In genomic region chr2:155290066-155290465, GRCm38 (mm10) we compare ENCODE assay signal across 12 mouse cellular contexts.
"Had no signal": no experiment of that assay in that cellular context is flagged by ENCODE, and none has a peak within 500 bp of the region (broad histone marks: within the 10 kb centered on the region; RNA-seq: fewer than 3 reads in every experiment).

No protein-coding gene starts in this region.

- DNase-seq: retina, postnatal 1 day; right cerebral cortex, adult 18-20 months; right cerebral cortex, postnatal 14 days; right cerebral cortex, postnatal 25 days; right cerebral cortex, postnatal 4 days; spleen, adult 18-20 months; thymus, adult 18-20 months; thymus, adult 2 months; thymus, postnatal 14 days; thymus, postnatal 25 days; thymus, postnatal 36 days; thymus, postnatal 4 days had no signal
